Mouse (Mus musculus): ENCODE data around the gene D13Ertd608e.
"Not testable (repeated sequence)": the region's sequence is repeated elsewhere in the genome, so short reads cannot be mapped to it uniquely, and the experiment has no call there.

D13Ertd608e gene

DNA sequence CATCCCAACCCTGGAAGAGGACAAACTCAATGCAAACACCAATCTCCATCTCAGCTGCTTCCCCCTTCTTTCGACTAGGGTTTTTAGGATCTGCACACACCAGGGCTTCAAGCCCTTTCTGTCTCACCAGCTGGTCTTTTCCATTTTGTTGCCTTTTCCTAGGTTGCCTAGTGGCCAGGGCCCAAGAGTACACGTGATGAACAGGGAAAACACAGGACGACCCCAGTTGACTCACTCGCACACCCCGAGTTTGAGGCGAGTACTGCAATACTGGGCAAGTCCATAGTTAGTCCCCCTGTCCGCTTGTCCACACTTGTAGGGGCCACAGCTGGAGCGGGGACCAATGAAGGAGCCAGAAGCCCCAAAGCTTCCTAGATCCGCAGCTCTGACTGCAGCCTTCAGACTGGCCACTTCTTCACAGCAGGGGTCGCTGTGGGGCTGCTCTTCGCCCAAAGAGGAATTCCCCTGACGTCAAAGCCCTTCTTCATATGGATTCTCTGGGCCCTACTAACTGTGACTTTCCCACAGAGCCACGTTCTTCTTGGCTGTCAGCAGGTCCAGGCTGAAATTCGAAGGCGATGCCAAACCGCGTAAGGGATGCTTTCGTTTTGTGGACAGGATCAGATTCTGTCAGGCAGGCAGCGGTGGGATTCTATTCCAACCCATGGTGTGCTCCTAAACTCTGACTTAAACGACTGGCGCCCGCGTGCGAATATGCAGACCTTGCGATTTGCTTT, at the start of gene D13Ertd608e:
Gene D13Ertd608e (plus strand): TSS at position 687 of the 737 bp plus-strand sequence.
- DNase-seq (ENCODE audit: low spot score): peak; percentile 15

GRCm38 (mm10) chr13:119789851-119790717, 45.7 kb upstream of the D13Ertd608e start:
- peak; percentile 68 for DNase-seq (ENCODE audit: low spot score)

GRCm38 (mm10) chr13:119790761-119791579, 44.8 kb upstream of the D13Ertd608e start, which contains the start of gene Zfp131:
Gene Zfp131, minus strand, starts transcription at chr13:119790889.
- peak; percentile 95 for DNase-seq (ENCODE audit: low spot score)

DNA sequence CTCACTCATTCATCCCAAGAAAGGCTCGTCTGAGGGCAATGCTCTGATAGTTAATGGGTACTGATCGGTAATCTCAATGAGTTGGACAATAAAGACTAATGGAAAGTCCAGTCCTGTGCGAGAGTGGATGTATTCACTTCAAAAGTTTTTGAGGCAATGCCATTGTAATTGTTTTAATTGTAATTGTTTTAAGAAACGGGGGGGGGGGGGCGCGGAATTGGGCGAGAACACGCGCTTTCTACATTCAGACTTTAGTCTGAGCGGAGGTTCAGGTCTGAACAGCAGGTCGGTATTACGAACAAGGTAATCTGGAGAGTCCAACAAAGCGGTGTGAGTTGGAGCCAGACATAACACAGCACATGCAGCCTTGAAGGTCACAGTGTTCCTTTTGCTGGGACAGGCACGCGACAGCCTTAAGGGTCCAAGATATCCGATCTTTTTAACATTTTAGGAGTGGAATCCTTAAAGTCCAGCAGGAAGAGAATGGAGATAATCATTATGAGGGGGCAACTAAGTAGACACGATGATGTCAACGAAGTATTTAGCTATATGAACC, 44.1 kb upstream of the D13Ertd608e start:
- no peak for DNase-seq (ENCODE audit: low spot score)

DNA sequence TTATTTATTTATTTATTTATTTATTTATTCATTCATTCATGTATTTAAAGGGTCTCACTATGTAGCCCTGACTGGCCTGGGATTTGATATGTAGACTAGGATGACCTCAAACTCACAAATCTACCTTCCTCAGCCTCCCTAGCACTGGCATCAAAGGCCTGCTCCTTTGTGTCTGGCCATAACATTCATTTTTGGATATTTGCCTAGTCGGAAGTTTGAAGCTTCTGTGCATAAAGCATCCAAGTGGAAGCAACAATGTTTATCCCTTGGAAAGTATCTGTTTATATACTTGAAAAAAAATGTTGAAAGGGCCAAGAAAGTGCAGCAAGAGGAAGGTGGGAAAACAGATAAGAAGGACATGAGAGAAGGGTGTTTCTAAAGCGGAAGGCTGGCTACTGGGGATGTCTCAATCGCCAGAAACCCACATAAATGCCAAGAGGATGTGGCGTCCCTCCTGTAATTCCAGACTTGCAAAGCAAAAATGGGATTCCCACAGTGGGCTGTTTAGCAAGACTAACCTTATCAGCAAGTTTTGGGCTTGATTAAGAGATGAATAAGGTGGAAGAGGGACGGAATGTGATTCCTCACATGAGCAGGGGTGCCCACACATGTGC, 42.9 kb upstream of the D13Ertd608e start:
- no peak for DNase-seq (ENCODE audit: low spot score)

- no peak for DNase-seq (ENCODE audit: low spot score)
Observed at GRCm38 (mm10) chr13:119797656-119798055, 38.1 kb upstream of the D13Ertd608e start.

GRCm38 (mm10) chr13:119808937-119809336, 26.9 kb upstream of the D13Ertd608e start:
- DNase-seq (ENCODE audit: low spot score): no peak

GRCm38 (mm10) chr13:119810031-119810430, 25.8 kb upstream of the D13Ertd608e start:
- no peak for DNase-seq (ENCODE audit: low spot score)

GRCm38 (mm10) chr13:119816798-119817197, 19.0 kb upstream of the D13Ertd608e start:
- DNase-seq (ENCODE audit: low spot score): no peak

- DNase-seq (ENCODE audit: low spot score): no peak
Observed at GRCm38 (mm10) chr13:119817579-119818206, 18.1 kb upstream of the D13Ertd608e start.

DNA sequence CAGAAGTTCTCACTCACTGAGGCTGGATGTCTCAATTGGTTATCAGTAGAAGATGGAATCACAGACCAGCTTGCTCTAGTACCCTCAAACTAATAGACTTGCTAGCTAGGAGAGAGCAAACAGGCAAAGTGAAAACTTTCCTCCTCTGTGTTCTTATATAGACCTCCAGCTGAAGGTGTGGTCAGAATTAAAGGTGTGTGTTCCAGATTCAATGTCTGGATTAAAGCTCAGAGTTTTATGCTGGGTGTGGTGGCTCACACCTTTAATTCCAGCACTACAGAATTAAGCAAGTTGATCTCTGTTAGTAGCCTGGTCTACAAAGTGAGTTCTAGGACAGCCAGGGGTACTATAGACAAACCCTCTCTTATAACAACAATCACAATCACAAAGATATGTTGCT, 5.7 kb upstream of the D13Ertd608e start, which contains the start of gene AF067063:
Gene AF067063 (minus strand): TSS at position 101 of the 400 bp plus-strand sequence.
- not testable (repeated sequence) for DNase-seq (ENCODE audit: low spot score)

- DNase-seq (ENCODE audit: low spot score): not testable (repeated sequence)
Observed at GRCm38 (mm10) chr13:119836324-119836811, 562 bp downstream of the D13Ertd608e start.

- DNase-seq (ENCODE audit: low spot score): not testable (repeated sequence)
Observed at GRCm38 (mm10) chr13:119837719-119838337, 2.0 kb downstream of the D13Ertd608e start.

GRCm38 (mm10) chr13:119839982-119840381, 4.2 kb downstream of the D13Ertd608e start:
- DNase-seq (ENCODE audit: low spot score): not testable (repeated sequence)

GRCm38 (mm10) chr13:119862399-119862798, 26.6 kb downstream of the D13Ertd608e start:
- DNase-seq (ENCODE audit: low spot score): not testable (repeated sequence)

- not testable (repeated sequence) for DNase-seq (ENCODE audit: low spot score)
Observed at GRCm38 (mm10) chr13:119864395-119864999, 28.7 kb downstream of the D13Ertd608e start.

DNA sequence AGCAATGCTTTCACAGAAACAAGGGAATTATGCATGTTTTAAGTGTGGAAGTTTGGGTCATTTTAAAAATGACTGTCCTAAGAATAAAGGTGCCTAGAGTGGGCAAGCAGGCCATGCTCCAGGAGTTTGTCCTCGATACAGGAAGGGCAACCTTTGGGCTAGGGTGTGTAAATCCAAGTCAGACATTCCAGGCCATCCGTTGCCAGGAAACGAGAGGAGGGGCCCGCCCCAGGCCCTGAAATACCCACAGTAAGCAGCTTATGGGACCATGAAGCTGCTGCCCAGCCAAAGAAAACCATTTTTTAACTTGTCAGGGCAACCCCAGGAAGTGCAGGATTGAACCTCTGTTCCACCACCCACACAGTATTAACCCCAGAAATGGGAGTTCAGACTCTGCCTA, 51.1 kb downstream of the D13Ertd608e start:
- DNase-seq (ENCODE audit: low spot score): not testable (repeated sequence)

DNA sequence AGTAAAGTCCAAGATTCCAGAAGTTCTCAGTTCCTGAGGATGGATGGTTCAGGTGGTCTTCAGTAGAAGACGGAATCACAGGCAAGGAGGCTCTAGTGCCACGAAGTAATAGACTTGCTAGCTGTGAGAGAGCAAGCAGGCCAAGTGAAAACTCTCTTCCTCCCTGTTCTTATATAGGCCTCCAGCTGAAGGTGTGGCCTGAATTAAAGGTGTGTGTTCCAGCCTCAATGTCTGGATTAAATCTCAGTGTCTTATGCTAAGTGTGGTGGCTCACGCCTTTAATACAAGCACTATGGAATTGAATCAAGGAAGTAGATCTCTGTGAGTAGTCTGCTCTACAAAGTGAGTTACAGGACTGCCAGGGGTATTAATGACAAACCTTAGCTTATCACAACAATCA, 58.9 kb downstream of the D13Ertd608e start, which contains the start of gene Tcstv1:
Gene Tcstv1 (minus strand): TSS at position 101 of the 400 bp plus-strand sequence.
- not testable (repeated sequence) for DNase-seq (ENCODE audit: low spot score)

Measured in urinary bladder, postnatal 14 days (tissue).